ENCODE assay signal across 8 mouse cellular contexts in genomic region chr11:120582268-120582981, GRCm38 (mm10). TPM values are rescaled to one million over a fixed set of nuclear protein-coding genes. Genes with fewer than 3 reads are reported as not detected.
A peak's percentile ranks its signal among the peaks of the same experiment; 100 is the strongest.
DNase-seq lines count a peak whose midpoint lies in the region; ATAC-seq lines count a peak whose summit lies in the region.

No protein-coding gene starts in this region.

- no peaks in the 10 kb centered on the region for H3K27me3 ChIP-seq in heart, embryonic 14.5 days (ENCODE audit: control insufficient read depth, insufficient read depth, low read length)
- H3K27me3 ChIP-seq in limb, embryonic 10.5 days (ENCODE audit: low read depth, poor library complexity, severe bottlenecking): no peaks in the 10 kb centered on the region
- H3K27me3 ChIP-seq in midbrain, embryonic 13.5 days: no peaks in the 10 kb centered on the region

- H3K9me3 ChIP-seq in heart, embryonic 14.5 days (ENCODE audit: control insufficient read depth, low read length): 0 out of 2 replicates have a peak, but pooled peaks cover 3% of the 10 kb centered on the region
- H3K9me3 ChIP-seq in limb, embryonic 10.5 days (replicated peaks): 0 out of 2 replicates have a peak, but pooled peaks cover 2% of the 10 kb centered on the region
- no peaks in the 10 kb centered on the region for H3K9me3 ChIP-seq in midbrain, embryonic 13.5 days

- H3K9ac ChIP-seq in heart, embryonic 14.5 days (ENCODE audit: low read length): peak overlapping the region; percentile 95
- peak overlapping the region; percentile 96 for H3K9ac ChIP-seq in midbrain, embryonic 13.5 days (replicated peaks)

- peak overlapping the region; percentile 93 for H3K4me2 ChIP-seq in heart, embryonic 14.5 days (ENCODE audit: low read length)
- peak overlapping the region; percentile 94 for H3K4me2 ChIP-seq in midbrain, embryonic 13.5 days (replicated peaks)

- peaks cover 62% of the 10 kb centered on the region for H3K36me3 ChIP-seq in heart, embryonic 14.5 days (ENCODE audit: control insufficient read depth, insufficient read depth, low read length)
- peaks cover 81% of the 10 kb centered on the region for H3K36me3 ChIP-seq in limb, embryonic 10.5 days
- peaks cover 62% of the 10 kb centered on the region for H3K36me3 ChIP-seq in midbrain, embryonic 13.5 days

- H3K4me3 ChIP-seq in brown adipose tissue, adult 24 weeks (ENCODE audit: insufficient read depth, low read depth, low read length): peak overlapping the region; percentile 97
- H3K4me3 ChIP-seq in heart, embryonic 14.5 days (ENCODE audit: control insufficient read depth in 1 of 2, insufficient read depth in 1 of 2, low read depth in 1 of 2, low read length in 2 of 2): peak overlapping the region; percentile 81 to 91
- H3K4me3 ChIP-seq in limb, embryonic 10.5 days: peak overlapping the region; percentile 90
- peak overlapping the region; percentile 94 for H3K4me3 ChIP-seq in midbrain, embryonic 13.5 days (replicated peaks)

- peak overlapping the region; percentile 96 for H3K27ac ChIP-seq in brown adipose tissue, adult 24 weeks (replicated peaks; ENCODE audit: low read depth, low read length)
- peak overlapping the region; percentile 79 to 91 for H3K27ac ChIP-seq in heart, embryonic 14.5 days (replicated peaks in 1 of 2; ENCODE audit: control insufficient read depth in 1 of 2, insufficient read depth in 1 of 2, low read depth in 2 of 2, low read length in 2 of 2)
- H3K27ac ChIP-seq in limb, embryonic 10.5 days: peak overlapping the region; percentile 97
- H3K27ac ChIP-seq in midbrain, embryonic 13.5 days: peak overlapping the region; percentile 96

- no peak for ATAC-seq in heart, embryonic 14.5 days (ENCODE audit: insufficient number of reproducible peaks, insufficient read depth, low FRiP score, low read depth)
- no peak for ATAC-seq in midbrain, embryonic 13.5 days

- peak; percentile 60 to 67 for DNase-seq in cerebellum, postnatal 10 days
- no peak for DNase-seq in cerebellum, adult 11 months
- no peak for DNase-seq in limb, embryonic 10.5 days (ENCODE audit: low spot score)
- DNase-seq in thymus, postnatal 14 days: peak; percentile 66
- no peak for DNase-seq in layer of hippocampus, adult 9-10 months (ENCODE audit: low spot score)

- 0 out of 2 replicates have a peak, but pooled peaks cover 3% of the 10 kb centered on the region for H3K4me1 ChIP-seq in brown adipose tissue, adult 24 weeks (ENCODE audit: control insufficient read depth, insufficient read depth, insufficient read length, low read length)
- H3K4me1 ChIP-seq in heart, embryonic 14.5 days (ENCODE audit: control insufficient read depth in 2 of 2, insufficient read depth in 2 of 2, low read length in 2 of 2): peaks cover 21 to 23% of the 10 kb centered on the region in 2 experiments
- H3K4me1 ChIP-seq in limb, embryonic 10.5 days: peaks cover 42% of the 10 kb centered on the region
- peaks cover 32% of the 10 kb centered on the region for H3K4me1 ChIP-seq in midbrain, embryonic 13.5 days (replicated peaks)

- 77% methylated on average over 8 of the region's 8 CpGs for WGBS in heart, embryonic 14.5 days
- WGBS in limb, embryonic 10.5 days: 75% methylated on average over 8 of the region's 8 CpGs
- 66% methylated on average over 8 of the region's 8 CpGs for WGBS in midbrain, embryonic 13.5 days

RNA-seq across cellular contexts. Expression of gene Arhgdia, which starts 1.0 kb away (rescaled TPM):
- polyA plus RNA-seq in brown adipose tissue, adult 24 weeks (2012; ENCODE audit: insufficient read depth, insufficient read length, missing spikeins): 117 and 146 TPM in 2 replicates
- polyA plus RNA-seq in heart, embryonic 14.5 days (2014; fragmentation: Nextera tagmentation; extraction: Ambion mirVana): 360 and 367 TPM in 2 replicates
- 742 and 814 TPM in 2 replicates for polyA plus RNA-seq in limb, embryonic 10.5 days (2016; fragmentation: Nextera tagmentation; extraction: Ambion mirVana)
- 452 and 461 TPM in 2 replicates for polyA plus RNA-seq in midbrain, embryonic 13.5 days (2015; fragmentation: Nextera tagmentation; extraction: Ambion mirVana)

RNA-seq across cellular contexts. Expression of gene P4hb, which starts 9.4 kb away (rescaled TPM):
- polyA plus RNA-seq in brown adipose tissue, adult 24 weeks (2012; ENCODE audit: insufficient read depth, insufficient read length, missing spikeins): 95.0 and 97.3 TPM in 2 replicates
- 431 and 451 TPM in 2 replicates for polyA plus RNA-seq in heart, embryonic 14.5 days (2014; fragmentation: Nextera tagmentation; extraction: Ambion mirVana)
- polyA plus RNA-seq in limb, embryonic 10.5 days (2016; fragmentation: Nextera tagmentation; extraction: Ambion mirVana): 613 and 656 TPM in 2 replicates
- 279 and 297 TPM in 2 replicates for polyA plus RNA-seq in midbrain, embryonic 13.5 days (2015; fragmentation: Nextera tagmentation; extraction: Ambion mirVana)

RNA-seq across cellular contexts. Expression of gene Alyref, which starts 15.7 kb away (rescaled TPM):
- polyA plus RNA-seq in brown adipose tissue, adult 24 weeks (2012; ENCODE audit: insufficient read depth, insufficient read length, missing spikeins): 49.2 and 58.8 TPM in 2 replicates
- 251 and 254 TPM in 2 replicates for polyA plus RNA-seq in heart, embryonic 14.5 days (2014; fragmentation: Nextera tagmentation; extraction: Ambion mirVana)
- polyA plus RNA-seq in limb, embryonic 10.5 days (2016; fragmentation: Nextera tagmentation; extraction: Ambion mirVana): 720 and 728 TPM in 2 replicates
- 303 and 358 TPM in 2 replicates for polyA plus RNA-seq in midbrain, embryonic 13.5 days (2015; fragmentation: Nextera tagmentation; extraction: Ambion mirVana)

RNA-seq across cellular contexts. Expression of gene Anapc11, which starts 15.8 kb away (rescaled TPM):
- 54.9 and 59.1 TPM in 2 replicates for polyA plus RNA-seq in brown adipose tissue, adult 24 weeks (2012; ENCODE audit: insufficient read depth, insufficient read length, missing spikeins)
- 223 and 251 TPM in 2 replicates for polyA plus RNA-seq in heart, embryonic 14.5 days (2014; fragmentation: Nextera tagmentation; extraction: Ambion mirVana)
- polyA plus RNA-seq in limb, embryonic 10.5 days (2016; fragmentation: Nextera tagmentation; extraction: Ambion mirVana): 201 and 207 TPM in 2 replicates
- 180 and 183 TPM in 2 replicates for polyA plus RNA-seq in midbrain, embryonic 13.5 days (2015; fragmentation: Nextera tagmentation; extraction: Ambion mirVana)

RNA-seq across cellular contexts. Expression of gene Npb, which starts 25.9 kb away (rescaled TPM):
- polyA plus RNA-seq in brown adipose tissue, adult 24 weeks (2012; ENCODE audit: insufficient read depth, insufficient read length, missing spikeins): not detected in 2 replicates
- polyA plus RNA-seq in heart, embryonic 14.5 days (2014; fragmentation: Nextera tagmentation; extraction: Ambion mirVana): 17.5 and 18.9 TPM in 2 replicates
- 0.56 TPM in 1 of 2 replicates, not detected in the other for polyA plus RNA-seq in limb, embryonic 10.5 days (2016; fragmentation: Nextera tagmentation; extraction: Ambion mirVana)
- polyA plus RNA-seq in midbrain, embryonic 13.5 days (2015; fragmentation: Nextera tagmentation; extraction: Ambion mirVana): 0.54 and 0.95 TPM in 2 replicates

Comparison
In these comparisons a context has a peak if more than half of its experiments do, and no peak if none do; other contexts are left out.
1. DNase-seq: peak in cerebellum, postnatal 10 days (2 of 2) and thymus, postnatal 14 days (single experiment); none in cerebellum, adult 11 months (single experiment), limb, embryonic 10.5 days (single experiment) and layer of hippocampus, adult 9-10 months (single experiment).
2. Peak in every context shown above with its lines, with median percentiles within 50 percentile points of each other: H3K27ac ChIP-seq and H3K4me3 ChIP-seq.